Mouse (Mus musculus) erythroblast, adult 5-6 weeks (primary cell): ENCODE data around the gene Fbxl22. TPM values are rescaled to one million over a fixed set of nuclear protein-coding genes. Genes with fewer than 3 reads are reported as not detected.

Experiments used
- ATAC-seq: replicated peaks from 2 replicates; pipeline ENCODE4 v1.8.0; 2016; ENCODE audit warnings: moderate number of reproducible peaks, mild to moderate bottlenecking, moderate TSS enrichment, inconsistent platforms; ENCODE audit not compliant: poor library complexity, low FRiP score, severe bottlenecking
- total RNA-seq, 2 experiments: library from RNA; stranded (forward) in 1 of 2; stranded (reverse) in 1 of 2; fragments of 150-400 nt in 1 of 2; fragments of 200-764, 138-1000 nt in 1 of 2; gene quantifications; 2 replicates each; pipeline versions ENCODE4 v1.2.3 to v1.2.4; 2015 to 2017; ENCODE audit warnings: low replicate concordance in 2 of 2

Fbxl22 gene
- total RNA-seq (2015; ENCODE audit: low replicate concordance) (not detected in 2 replicates), total RNA-seq (2017; ENCODE audit: low replicate concordance) (0.26 and 1.8 TPM in 2 replicates)

DNA sequence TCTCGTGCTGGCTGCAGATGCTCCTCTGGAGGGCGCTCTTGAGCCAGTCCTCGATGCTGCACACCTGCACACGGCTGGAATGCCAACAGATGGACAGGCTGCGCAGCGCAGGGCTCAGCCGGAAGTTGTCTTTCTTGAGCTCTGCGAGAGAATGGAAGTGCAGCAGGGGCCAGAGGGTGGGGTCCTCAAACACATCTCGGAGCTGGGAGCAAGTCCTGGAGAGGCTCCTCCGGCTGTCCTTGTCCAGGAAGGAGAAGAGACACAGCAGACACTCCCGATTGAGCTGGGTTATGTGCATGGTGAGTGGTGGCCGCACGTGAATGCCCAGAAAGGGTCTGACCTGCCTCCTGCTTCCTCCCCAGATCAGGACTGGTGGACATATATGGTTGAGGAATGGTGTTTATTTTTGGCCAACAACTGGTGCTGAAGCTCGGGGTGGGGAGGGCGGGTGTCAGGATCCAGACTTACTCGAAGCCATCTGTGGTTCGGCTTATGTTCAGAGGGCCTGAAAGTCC, at the start of gene Fbxl22:
Fbxl22 (minus strand) TSS at position 338 of the 515 bp plus-strand sequence.
- no peak for ATAC-seq

DNA sequence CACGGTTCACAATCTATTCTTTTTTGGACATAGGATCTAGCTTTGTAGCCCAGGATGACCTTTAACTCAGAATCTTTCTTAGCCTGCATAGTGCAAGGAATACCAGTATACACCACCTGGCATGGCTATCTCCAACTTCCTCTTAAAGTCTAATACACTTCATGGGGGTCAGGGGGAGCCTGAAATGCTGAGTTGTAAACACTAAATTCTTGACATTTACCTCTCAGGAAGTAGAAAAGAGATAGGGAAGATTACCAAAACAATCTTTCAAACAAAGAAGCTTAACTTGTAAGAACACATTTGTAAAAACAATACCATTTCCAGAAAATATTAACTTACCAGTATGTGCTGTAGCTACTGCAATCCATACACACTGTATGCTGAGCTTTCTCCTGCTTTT, 47.8 kb upstream of the Fbxl22 start:
- no peak for ATAC-seq

- no peak for ATAC-seq
Observed at GRCm38 (mm10) chr9:66561496-66561895, 47.1 kb upstream of the Fbxl22 start.

DNA sequence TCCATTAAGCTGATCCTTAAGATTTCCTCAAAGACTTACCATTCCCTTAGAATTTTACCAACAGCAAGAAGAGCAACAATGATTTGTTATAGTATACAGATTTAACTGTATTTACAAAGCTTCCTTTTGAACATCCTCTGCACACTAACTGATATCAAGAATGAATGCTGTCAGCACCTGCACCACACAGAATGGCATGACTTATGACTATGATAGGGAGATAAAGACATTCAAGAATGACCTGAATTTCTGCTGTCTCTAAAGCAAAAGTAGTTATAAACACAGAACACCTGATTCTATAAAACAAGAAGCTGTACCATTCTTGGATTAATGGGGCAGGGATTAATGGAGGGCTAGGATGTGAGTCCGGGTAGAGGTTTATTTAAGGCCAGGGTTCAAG, 46.3 kb upstream of the Fbxl22 start:
- ATAC-seq: no peak

DNA sequence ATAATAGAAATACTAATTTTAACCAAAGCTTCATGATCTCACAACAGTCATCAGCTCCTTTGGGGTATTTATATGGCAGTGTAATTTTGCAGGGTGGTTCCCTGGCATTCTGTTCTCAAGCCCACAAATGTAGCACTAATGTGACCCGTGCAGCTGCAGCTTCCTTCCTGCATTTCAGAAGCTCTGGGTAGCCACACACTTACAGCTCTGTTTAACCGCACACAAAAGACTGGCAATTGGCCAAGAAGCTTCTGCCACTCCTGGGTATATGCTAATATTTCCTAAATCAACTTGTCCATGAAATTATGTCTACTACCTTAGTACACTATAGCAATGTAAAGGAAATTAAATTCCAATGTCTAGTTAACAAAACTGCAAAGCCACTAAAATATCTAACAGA, 45.9 kb upstream of the Fbxl22 start:
- no peak for ATAC-seq

GRCm38 (mm10) chr9:66558971-66559370, 44.6 kb upstream of the Fbxl22 start:
- no peak for ATAC-seq

DNA sequence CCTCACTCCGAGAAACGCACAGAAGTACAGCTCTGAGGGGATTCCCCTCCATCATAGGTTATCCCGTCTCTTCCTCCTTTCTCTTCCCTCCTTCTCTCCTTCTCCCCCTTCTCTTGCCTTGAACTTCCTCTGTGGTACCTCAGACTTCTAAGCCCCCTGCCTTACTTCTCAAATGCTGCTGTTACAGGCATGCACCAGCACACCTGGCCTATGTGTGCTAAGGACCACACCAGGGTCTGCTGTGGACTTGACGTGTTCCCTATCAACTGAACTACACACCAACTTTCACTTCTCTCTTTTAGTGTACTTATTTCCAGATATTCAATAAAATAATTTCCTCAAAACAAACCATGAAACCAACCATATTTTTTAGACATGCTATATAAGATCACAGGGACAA, 28.4 kb upstream of the Fbxl22 start:
- ATAC-seq: no peak

DNA sequence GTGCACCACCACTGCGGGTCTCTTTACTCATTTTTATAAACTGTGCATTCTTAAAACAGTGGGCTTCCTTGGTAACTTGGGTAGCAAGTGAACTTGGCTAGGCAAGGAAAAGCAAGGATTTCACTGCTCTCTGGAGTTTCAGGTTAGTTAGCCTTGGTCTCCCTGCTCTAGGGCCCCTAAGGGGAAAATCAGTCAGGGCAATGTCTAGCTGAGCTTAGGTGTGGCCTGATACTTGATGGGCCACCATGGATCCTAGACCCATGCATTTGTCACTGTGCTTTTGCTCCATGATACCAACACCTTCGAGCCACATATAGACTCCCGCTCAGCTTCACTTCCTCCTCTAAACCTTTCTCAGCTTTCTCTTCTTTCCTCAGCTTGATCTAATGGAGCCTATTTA, 7.2 kb upstream of the Fbxl22 start:
- no peak for ATAC-seq

- no peak for ATAC-seq
Observed at GRCm38 (mm10) chr9:66520299-66520698, 5.9 kb upstream of the Fbxl22 start.

DNA sequence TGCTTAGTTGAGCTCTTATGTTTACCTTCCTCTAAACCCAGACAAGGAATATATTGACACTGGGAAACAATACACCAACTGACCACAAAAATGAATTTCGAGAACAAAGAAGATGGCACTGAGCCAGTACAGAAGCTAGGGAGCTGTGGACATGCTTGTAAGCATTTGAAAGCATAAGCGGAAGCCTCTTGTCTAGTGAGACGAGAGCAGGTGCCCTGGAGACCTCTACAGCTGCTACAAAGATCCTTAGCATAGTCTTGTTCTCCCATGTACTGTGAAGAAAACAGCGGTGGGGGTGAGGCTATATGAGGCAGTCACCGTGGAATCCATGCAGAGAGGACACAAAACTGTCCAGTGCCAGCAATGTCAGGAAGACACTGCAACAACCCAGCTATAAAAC, 4.5 kb upstream of the Fbxl22 start:
- no peak for ATAC-seq

GRCm38 (mm10) chr9:66518251-66518650, 3.9 kb upstream of the Fbxl22 start:
- no peak for ATAC-seq

GRCm38 (mm10) chr9:66517746-66518145, 3.4 kb upstream of the Fbxl22 start:
- no peak for ATAC-seq

DNA sequence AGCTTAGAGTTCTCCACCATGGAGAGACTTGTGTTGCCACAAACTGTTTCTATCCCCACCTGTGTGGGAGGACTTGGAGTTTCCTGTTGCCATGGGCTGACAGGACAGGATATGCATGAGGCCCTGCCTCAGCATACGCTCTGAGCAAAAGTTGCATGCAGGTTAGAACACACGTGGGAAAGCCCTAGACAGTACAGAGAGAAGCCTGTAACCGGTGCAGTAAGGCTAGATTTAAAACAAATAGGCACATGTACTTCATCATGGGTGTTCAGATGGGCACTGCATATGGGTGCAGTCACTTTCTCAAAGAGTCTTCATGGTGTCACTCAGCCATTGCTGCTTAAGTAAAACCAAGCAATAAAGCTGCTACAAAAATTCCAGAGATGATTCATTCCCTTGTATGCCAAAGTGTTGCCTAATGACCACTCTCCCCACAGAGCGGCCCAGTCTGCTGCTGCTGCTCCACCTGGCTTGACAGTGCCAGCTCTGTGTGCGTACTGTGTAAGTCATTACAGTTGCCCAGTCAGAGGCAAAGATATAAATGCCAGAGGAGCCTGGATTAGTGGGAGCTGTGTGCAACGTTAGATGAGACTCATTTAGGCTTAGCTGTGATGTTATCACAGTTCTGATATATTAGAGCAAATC, 2.0 kb upstream of the Fbxl22 start:
- no peak for ATAC-seq

DNA sequence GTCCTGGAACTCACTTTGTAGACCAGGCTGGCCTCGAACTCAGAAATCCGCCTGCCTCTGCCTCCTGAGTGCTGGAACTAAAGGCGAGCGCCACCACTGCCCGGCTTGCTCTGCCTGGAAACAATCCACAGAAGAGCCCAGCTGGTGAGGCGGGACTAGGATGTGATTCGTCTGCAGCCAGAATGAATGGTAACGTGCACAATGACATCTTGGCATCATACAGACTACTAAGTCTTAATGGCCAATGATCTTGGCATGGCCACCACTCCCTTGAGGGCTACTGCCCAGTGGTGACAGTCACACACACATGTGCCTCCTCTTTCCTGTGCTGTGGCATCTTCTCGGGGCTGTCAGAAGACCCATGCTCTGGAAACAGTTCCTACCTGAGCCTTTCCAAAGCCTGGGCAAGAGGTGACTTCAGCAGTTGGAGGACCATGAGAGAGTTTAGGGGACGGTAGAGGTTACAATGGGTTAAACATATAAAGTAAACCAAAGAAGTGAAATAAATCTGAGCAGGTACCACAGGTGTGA, 1.4 kb upstream of the Fbxl22 start:
- no peak for ATAC-seq

DNA sequence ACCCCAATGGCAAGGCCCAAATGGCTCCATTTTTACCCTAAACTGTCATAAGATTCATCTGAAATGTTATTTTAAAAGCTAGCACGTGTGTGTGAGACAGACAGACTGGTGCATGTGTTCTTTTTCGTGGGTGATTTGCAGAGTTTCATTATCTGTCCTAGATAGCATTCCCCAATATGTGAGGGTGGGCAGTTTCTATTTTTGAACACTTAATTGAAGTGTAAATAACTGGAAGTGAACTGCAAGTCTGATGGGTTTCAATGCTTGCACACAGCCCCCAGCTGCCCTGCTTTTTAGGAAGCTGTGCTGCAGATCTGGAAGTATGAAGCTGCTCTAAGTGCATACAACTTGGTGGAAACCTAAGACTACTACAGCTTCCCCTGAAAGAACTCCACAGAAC, 722 bp upstream of the Fbxl22 start:
- ATAC-seq: no peak

DNA sequence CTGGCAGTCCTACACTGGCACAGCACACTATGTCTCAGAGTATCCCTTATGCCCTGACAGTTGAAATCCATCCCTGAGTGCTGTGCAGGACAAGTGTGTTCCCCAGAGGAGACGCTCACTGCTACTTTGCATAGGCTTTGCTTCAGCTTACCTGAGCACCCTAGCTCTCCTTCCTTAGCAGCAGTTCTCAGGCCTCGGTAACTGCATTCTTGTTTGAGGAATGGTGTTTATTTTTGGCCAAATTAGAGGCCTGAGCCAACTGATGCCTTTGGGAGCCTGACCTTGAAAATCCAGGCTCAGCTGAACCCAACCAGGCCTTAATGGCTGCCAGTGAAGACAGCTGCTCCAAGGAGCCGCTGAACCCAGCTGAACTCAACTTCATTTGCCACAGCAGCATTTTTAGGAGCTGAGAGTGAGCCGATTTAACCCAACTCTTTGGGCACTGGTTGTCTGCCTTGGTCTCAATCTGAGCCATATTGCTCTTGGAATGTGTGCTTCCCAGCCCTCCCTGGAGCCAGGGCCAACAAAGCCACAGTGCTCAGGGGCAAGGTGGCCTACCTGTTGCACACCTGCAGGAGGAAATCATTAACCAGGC, 635 bp downstream of the Fbxl22 start:
- ATAC-seq: no peak

- no peak for ATAC-seq
Observed at GRCm38 (mm10) chr9:66513150-66513549, 1.2 kb downstream of the Fbxl22 start.

DNA sequence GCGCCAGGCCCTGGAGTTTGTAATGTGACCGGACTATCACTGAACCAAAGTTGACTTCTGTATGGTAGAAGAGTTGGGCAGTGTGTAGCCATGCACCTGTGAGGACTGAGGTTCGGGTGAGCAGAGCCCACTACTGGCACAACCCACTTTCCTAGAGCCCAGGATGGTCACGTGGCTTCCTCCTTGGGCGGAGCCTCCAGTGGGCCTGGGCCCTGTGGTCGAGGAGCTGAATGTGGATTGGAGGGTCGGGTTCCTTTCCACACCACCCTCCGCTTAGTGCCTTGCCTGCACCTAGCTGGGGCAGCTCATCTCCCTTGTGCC, 2.1 kb downstream of the Fbxl22 start:
- peak; percentile 51 for ATAC-seq

GRCm38 (mm10) chr9:66511580-66512350, 2.6 kb downstream of the Fbxl22 start:
- peak; percentile 72 for ATAC-seq

GRCm38 (mm10) chr9:66510944-66511343, 3.4 kb downstream of the Fbxl22 start:
- no peak for ATAC-seq

- ATAC-seq: no peak
Observed at GRCm38 (mm10) chr9:66510351-66510841, 4.0 kb downstream of the Fbxl22 start.
